Mouse (Mus musculus) CH12F3 (cell line): Measurements from ENCODE around the gene Commd1.

Experiments
- in situ Hi-C: fragments of 300-500 bp; cut with MboI; formaldehyde crosslinking; loops from 2 replicates; pipeline ENCODE4 v1.14.3; 2020; ENCODE audit warnings: low sequenced_read_pairs

The Commd1 gene

GRCm38 (mm10) chr11:22990393-22991126 lies 8.4 kb upstream of the Commd1 start, which contains the start of gene Cct4:
Gene Cct4, plus strand, starts transcription at chr11:22990519.
- in situ Hi-C loops = no loop called here

GRCm38 (mm10) chr11:22989786-22990185 lies 7.6 kb upstream of the Commd1 start:
- in situ Hi-C loops = no loop called here

GRCm38 (mm10) chr11:22987357-22987756 lies 5.2 kb upstream of the Commd1 start:
- in situ Hi-C loops = no loop called here

- in situ Hi-C loops = no loop called here
These were observed 3.3 kb upstream of the Commd1 start for GRCm38 (mm10) chr11:22985510-22985909.

- in situ Hi-C loops = no loop called here
These were observed 664 bp upstream of the Commd1 start for GRCm38 (mm10) chr11:22982846-22983245.

- in situ Hi-C loops = no loop called here
These were observed 635 bp downstream of the Commd1 start for GRCm38 (mm10) chr11:22981543-22981950.

GRCm38 (mm10) chr11:22981041-22981440 lies 1.1 kb downstream of the Commd1 start:
- in situ Hi-C loops = no loop called here

- in situ Hi-C loops = no loop called here
These were observed 3.0 kb downstream of the Commd1 start for GRCm38 (mm10) chr11:22979221-22979620.

GRCm38 (mm10) chr11:22978711-22979110 lies 3.5 kb downstream of the Commd1 start:
- in situ Hi-C loops = no loop called here

- in situ Hi-C loops = no loop called here
These were observed 4.0 kb downstream of the Commd1 start for GRCm38 (mm10) chr11:22978215-22978614.

GRCm38 (mm10) chr11:22973599-22973998 lies 8.6 kb downstream of the Commd1 start:
- in situ Hi-C loops = no loop called here

- in situ Hi-C loops = no loop called here
These were observed 9.2 kb downstream of the Commd1 start for GRCm38 (mm10) chr11:22972746-22973526.

GRCm38 (mm10) chr11:22971835-22972709 lies 10.1 kb downstream of the Commd1 start, which contains the start of gene Zrsr1:
Gene Zrsr1, plus strand, starts transcription at chr11:22972005.
- in situ Hi-C loops = no loop called here

- in situ Hi-C loops = no loop called here
These were observed 11.6 kb downstream of the Commd1 start for GRCm38 (mm10) chr11:22970546-22970945.

- in situ Hi-C loops = no loop called here
These were observed 12.7 kb downstream of the Commd1 start for GRCm38 (mm10) chr11:22969486-22969885.

- in situ Hi-C loops = no loop called here
These were observed 16.7 kb downstream of the Commd1 start for GRCm38 (mm10) chr11:22965503-22965902.

- in situ Hi-C loops = no loop called here
These were observed 17.8 kb downstream of the Commd1 start for GRCm38 (mm10) chr11:22964401-22964800.

- in situ Hi-C loops = no loop called here
These were observed 20.1 kb downstream of the Commd1 start for GRCm38 (mm10) chr11:22962101-22962500.

GRCm38 (mm10) chr11:22957791-22958374 lies 24.3 kb downstream of the Commd1 start:
- in situ Hi-C loops = loop anchor here (5.0 to 10.0 kb wide), 2 partner anchors 321 to 733 kb away; no protein-coding TSS in a partner anchor

GRCm38 (mm10) chr11:22956830-22957229 lies 25.4 kb downstream of the Commd1 start:
- in situ Hi-C loops = loop anchor here (5.0 to 10.0 kb wide), 2 partner anchors 320 to 732 kb away; no protein-coding TSS in a partner anchor
